Mouse (Mus musculus) v-Abl transformed pro-B cells (cell line): ENCODE results near the gene C7.

ENCODE experiments used
- in situ Hi-C, 2 experiments: fragments of 400-800 bp; cut with MboI; formaldehyde crosslinking; loops; one replicate each; pipeline ENCODE4 v1.15.1; 2025; ENCODE audit not compliant: unreplicated experiment in 2 of 2

Gene C7

GRCm38 (mm10) chr15:5009644-5010107 is 53.9 kb downstream of the C7 start:
- in situ Hi-C loops = no loop called here

- in situ Hi-C loops = no loop called here
Observed at GRCm38 (mm10) chr15:5003503-5004196, 59.9 kb downstream of the C7 start.

DNA sequence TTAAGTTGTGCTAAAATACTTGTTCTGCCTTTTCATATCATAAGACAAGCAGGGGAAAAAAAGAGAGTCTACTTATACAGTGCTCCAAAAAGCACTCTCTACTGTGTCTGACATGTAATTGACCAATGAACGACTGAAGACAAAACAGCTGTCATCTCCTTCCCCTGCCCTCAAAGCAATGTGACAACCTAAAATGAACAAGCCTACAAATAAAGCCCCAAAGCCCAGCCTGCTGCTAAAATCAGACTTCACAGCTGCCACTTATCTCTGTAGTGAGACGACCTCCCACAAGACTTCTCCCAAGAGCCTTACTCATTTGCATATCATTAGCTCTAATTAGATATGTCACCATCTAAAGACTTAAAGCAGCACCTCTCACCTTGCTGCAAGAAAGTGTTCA is 60.6 kb downstream of the C7 start:
- in situ Hi-C loops = no loop called here

DNA sequence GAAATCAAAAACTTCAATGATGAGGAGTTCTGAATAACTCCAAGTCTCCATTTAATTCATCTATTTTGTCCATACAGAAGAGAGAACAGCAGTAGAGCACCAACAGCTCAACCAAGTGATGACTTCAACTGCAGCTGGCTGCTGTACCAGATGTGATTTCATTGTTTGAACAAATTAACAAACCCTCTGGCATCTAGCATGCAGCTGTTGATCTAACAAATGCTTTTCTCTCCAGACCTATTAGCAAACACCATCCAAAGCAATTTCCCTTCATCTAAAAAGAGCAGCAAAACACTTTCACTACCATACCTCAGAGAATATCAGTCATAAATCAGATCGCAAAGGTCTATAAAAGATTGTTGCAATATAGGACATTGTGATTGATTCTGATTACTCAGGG is 90.2 kb downstream of the C7 start:
- in situ Hi-C loops = no loop called here
